Mouse (Mus musculus): Measurements from ENCODE around the gene Dlg2.

DNA sequence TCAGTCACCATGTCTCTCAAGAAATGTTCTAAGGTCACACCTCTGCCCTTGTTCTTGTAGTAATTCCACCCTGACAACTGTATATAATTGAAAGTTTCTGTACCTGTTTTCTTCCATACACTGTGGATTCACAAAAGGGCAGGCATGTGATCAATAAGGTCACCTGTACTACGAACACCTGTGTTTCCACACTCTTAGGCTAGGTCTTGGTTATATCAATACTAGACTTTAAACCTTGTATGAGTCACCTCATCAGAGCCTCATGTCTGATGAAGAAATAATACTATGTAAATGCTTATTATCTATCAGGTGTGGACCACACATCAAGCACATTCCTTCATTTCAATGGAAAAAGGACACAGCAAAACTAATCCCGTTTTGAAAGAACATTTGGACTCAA, 1831.7 kb downstream of the Dlg2 start:
- TF ChIP-seq CTCF (conservative IDR thresholded peaks at IDR 0.05; ENCODE audit: low read length) (no peak), NANOG (IDR thresholded peaks at IDR 0.05; ENCODE audit: borderline replicate concordance, low read length) (no peak), POU5F1 (IDR thresholded peaks at IDR 0.05; ENCODE audit: borderline replicate concordance, low read length) (no peak)
